Mouse (Mus musculus) cortical plate, adult 2 months (tissue): ENCODE data around the gene Ripor2.

Experiments used
- CTCF ChIP-seq: fragments of 200-500 bp; IDR thresholded peaks from 2 replicates; pipeline ENCODE4 v1.5.1; 2011; ENCODE audit warnings: mild to moderate bottlenecking, control low read depth, low read length; ENCODE audit not compliant: insufficient read depth; ENCODE audit errors: extremely low read depth
- POLR2A ChIP-seq: fragments of 200-500 bp; IDR thresholded peaks from 2 replicates; pipeline ENCODE4 v1.6.1; 2011; ENCODE audit warnings: mild to moderate bottlenecking, low read length, control low read depth; ENCODE audit not compliant: insufficient read depth; ENCODE audit errors: extremely low read depth

DNA sequence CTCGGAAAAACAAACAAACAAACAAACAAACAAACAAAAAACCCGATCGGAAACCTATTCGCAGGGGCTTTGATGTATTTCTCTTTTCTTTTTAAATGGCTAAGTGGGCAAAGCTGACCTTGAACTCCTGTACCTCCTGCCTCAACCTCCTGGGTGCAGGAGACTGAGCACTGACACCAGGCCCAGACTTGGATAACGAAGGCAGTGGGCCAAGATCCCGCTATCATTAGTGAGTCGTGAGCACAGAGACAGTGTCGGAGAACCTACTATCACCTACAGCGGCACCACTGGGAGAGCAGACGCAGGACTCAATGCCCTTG lies 179.1 kb downstream of the Ripor2 start:
- no peak for TF ChIP-seq POLR2A
- no peak for TF ChIP-seq CTCF
